Mouse (Mus musculus) embryonic facial prominence, embryonic 11.5 days (tissue): ENCODE measurements at regions not wholly inside any gene's neighbourhood (a gene's known extent, or its start where the extent isn't known, plus 50 kb on each side); places are given as distances from the start of the nearest gene placed in this dataset.

Source experiments
- ATAC-seq: fragments of 200-750 bp; cut with Nextera tagmentation; replicated peaks from 2 replicates; pipeline ENCODE4 v1.8.0; 2017; ENCODE audit warnings: low read depth; ENCODE audit not compliant: insufficient number of reproducible peaks, low FRiP score, low TSS enrichment
- DNase-seq: peaks from one replicate; pipeline ENCODE4 v3.0.0-alpha.2; 2015; ENCODE audit warnings: low spot score
- H3K27ac ChIP-seq: fragments of 300-500 bp; sonication (generic); replicated peaks from 2 replicates; pipeline ENCODE4 v1.5.1; 2014; ENCODE audit warnings: mild to moderate bottlenecking, low read depth, low read length, control low read depth
- H3K27me3 ChIP-seq: fragments of 300-500 bp; sonication (generic); 2 replicates; pipeline ENCODE4 v1.6.1; 2014; ENCODE audit warnings: mild to moderate bottlenecking, low read length, moderate library complexity, mixed read lengths; ENCODE audit not compliant: control insufficient read depth, insufficient read depth
- H3K36me3 ChIP-seq: fragments of 300-500 bp; sonication (generic); replicated peaks from 2 replicates; pipeline ENCODE4 v1.6.1; 2014; ENCODE audit warnings: low read depth, mild to moderate bottlenecking, low read length, moderate library complexity, mixed read lengths; ENCODE audit not compliant: control insufficient read depth, insufficient read depth
- H3K4me1 ChIP-seq: fragments of 300-500 bp; sonication (generic); 2 replicates; pipeline ENCODE4 v1.6.1; 2014; ENCODE audit warnings: low read length, mixed read lengths; ENCODE audit not compliant: control insufficient read depth, insufficient read depth
- H3K4me2 ChIP-seq: fragments of 300-500 bp; sonication (generic); 2 replicates; pipeline ENCODE4 v1.6.1; 2014; ENCODE audit warnings: low read depth, mild to moderate bottlenecking, control low read depth, low read length, moderate library complexity
- H3K4me3 ChIP-seq: fragments of 300-500 bp; sonication (generic); 2 replicates; pipeline ENCODE4 v1.5.1; 2014; ENCODE audit warnings: low read depth, low read length, control low read depth
- H3K9ac ChIP-seq: fragments of 300-500 bp; sonication (generic); replicated peaks from 2 replicates; pipeline ENCODE4 v1.6.1; 2014; ENCODE audit warnings: mild to moderate bottlenecking, control low read depth, low read length
- H3K9me3 ChIP-seq: fragments of 300-500 bp; sonication (generic); replicated peaks from 2 replicates; pipeline ENCODE4 v1.6.1; 2016; ENCODE audit warnings: mild to moderate bottlenecking, low read length, inconsistent platforms, mixed read lengths; ENCODE audit not compliant: control insufficient read depth
- WGBS: fragments of 180-500 bp; shearing (Covaris S2); extraction: QIAGEN DNeasy Blood & Tissue Kit; methylation state at CpG from one replicate; pipeline ENCODE4 v1.1.7; 2014; 5-methylcytosine and 5-hydroxymethylcytosine counted together

GRCm38 (mm10) chr16:82133955-82134665 lies 694.1 kb upstream of the Gm21833 start:
- no peaks in the 10 kb centered on the region for H3K4me1 ChIP-seq
- H3K4me3 ChIP-seq: no peak overlapping the region

DNA sequence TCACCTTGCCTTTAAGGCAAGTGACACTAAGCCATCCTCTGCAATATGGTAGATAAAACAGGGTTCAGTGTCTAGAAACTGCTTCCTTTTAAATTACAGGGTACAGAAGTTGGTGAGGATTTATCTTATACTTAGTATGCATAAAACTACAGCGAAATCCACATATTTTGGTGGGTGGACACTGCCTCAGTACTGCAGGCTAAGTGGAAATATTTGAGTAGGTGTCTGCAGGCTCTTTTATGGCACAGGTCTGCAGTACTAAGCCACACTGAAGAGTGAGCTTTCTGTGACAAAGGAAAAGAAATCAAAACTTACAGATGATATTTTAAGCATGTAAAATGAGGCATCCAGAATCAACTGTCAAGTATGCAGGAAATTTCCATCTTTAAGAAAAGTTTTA lies 692.9 kb upstream of the Gm21833 start:
- no peak overlapping the region for H3K27ac ChIP-seq
- no peaks in the 10 kb centered on the region for H3K27me3 ChIP-seq
- no peaks in the 10 kb centered on the region for H3K9me3 ChIP-seq
- H3K36me3 ChIP-seq: no peaks in the 10 kb centered on the region
- H3K4me3 ChIP-seq: no peak overlapping the region
- WGBS: 74% methylated on average over 1 of the region's 1 CpGs
- no peak for ATAC-seq
- no peak overlapping the region for H3K9ac ChIP-seq
- H3K4me2 ChIP-seq: no peak overlapping the region
- H3K4me1 ChIP-seq: no peaks in the 10 kb centered on the region
- no peak for DNase-seq

More at GRCm38 (mm10) chr16:82133955-82134665, 694.1 kb upstream of the Gm21833 start:
- Histone ChIP-seq H3K36me3 (no peaks in the 10 kb centered on the region), H3K27ac (no peak overlapping the region), H3K4me2 (no peak overlapping the region), H3K9me3 (no peaks in the 10 kb centered on the region), H3K9ac (no peak overlapping the region), H3K27me3 (no peaks in the 10 kb centered on the region)
- WGBS: 78% methylated on average over 5 of the region's 5 CpGs
- no peak for DNase-seq
- no peak for ATAC-seq

- Histone ChIP-seq H3K9me3 (no peaks in the 10 kb centered on the region), H3K4me1 (no peaks in the 10 kb centered on the region), H3K27me3 (no peaks in the 10 kb centered on the region), H3K4me2 (no peak overlapping the region), H3K27ac (no peak overlapping the region), H3K9ac (no peak overlapping the region), H3K4me3 (no peak overlapping the region), H3K36me3 (no peaks in the 10 kb centered on the region)
- DNase-seq (no peak), ATAC-seq (no peak)
- WGBS: 82% methylated on average over 5 of the region's 5 CpGs
These were observed 645.4 kb upstream of the Gm21833 start for GRCm38 (mm10) chr16:82182797-82183196.

DNA sequence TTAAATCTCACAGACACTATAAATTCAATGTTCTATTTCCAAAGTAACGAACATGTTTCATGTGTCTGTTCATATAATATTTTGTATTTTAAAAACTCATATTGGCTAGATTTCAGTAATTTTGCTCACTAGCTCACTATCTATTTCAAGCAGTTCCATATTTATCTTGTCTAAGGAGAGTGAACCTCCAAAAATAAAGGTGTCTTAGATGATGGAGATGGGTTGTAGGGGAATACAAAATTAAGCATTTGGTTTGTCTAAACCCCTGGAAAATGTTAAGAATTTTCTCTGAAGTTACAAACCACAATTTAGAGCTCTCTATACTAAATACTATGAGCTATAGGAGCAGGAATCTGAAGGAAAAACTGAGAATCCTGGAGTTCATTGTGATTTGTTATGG lies 595.3 kb upstream of the Gm21833 start:
- ATAC-seq: no peak

DNA sequence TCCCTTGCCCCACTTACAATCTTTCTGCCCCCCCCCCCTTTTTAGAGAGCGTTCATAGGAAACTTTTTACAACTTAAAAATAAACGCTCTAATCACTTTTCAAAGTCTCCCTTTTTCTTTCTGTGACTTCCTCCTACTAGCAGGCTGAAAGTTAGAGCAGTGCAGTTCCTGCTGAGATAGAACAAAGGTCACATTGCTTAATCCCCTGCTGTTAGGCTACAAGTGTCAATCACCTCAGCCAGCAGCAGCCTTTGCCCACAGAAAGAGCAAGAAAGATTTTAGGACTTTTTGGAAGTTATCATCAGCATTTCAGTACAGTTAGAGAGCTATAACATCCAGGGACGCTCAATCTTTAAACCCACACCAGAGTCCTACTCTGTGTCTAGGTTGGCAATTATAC lies 584.3 kb upstream of the Gm21833 start:
- no peak overlapping the region for H3K4me3 ChIP-seq
- no peaks in the 10 kb centered on the region for H3K27me3 ChIP-seq
- DNase-seq (peak; percentile 2), ATAC-seq (no peak)
- WGBS: 68% methylated on average over 3 of the region's 3 CpGs
- H3K36me3 ChIP-seq: no peaks in the 10 kb centered on the region
- no peak overlapping the region for H3K9ac ChIP-seq
- H3K27ac ChIP-seq: no peak overlapping the region
- H3K4me2 ChIP-seq: no peak overlapping the region
- H3K9me3 ChIP-seq: no peaks in the 10 kb centered on the region
- H3K4me1 ChIP-seq: no peaks in the 10 kb centered on the region

More for the DNA sequence above, 595.3 kb upstream of the Gm21833 start:
- Histone ChIP-seq H3K4me1 (no peaks in the 10 kb centered on the region), H3K27me3 (no peaks in the 10 kb centered on the region), H3K4me2 (no peak overlapping the region), H3K4me3 (no peak overlapping the region), H3K9ac (no peak overlapping the region), H3K9me3 (no peaks in the 10 kb centered on the region), H3K36me3 (no peaks in the 10 kb centered on the region), H3K27ac (no peak overlapping the region)
- no peak for DNase-seq
- 89% methylated on average over 1 of the region's 1 CpGs for WGBS
